In the genomic region with DNA sequence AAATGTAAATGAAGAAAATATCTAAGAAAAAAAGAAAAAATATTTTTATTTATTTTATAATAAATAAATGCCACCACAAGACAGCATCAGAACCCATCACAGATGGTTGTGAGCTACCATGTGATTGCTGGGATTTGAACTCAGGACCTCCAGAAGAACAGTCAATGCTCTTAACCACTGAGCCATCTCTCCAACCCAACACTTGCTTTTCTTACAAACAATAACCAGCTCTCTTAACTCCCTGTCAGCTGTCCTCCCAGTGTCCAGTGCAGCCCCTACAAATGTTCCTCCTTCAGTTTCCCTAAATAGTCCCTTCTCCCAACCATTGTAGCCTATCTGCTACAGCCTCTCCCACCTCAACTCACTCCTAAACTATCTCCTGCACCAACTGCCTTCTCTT, we compare ENCODE assay signal across 31 mouse cellular contexts. TPM values are rescaled to one million over a fixed set of nuclear protein-coding genes. Genes with fewer than 3 reads are reported as not detected.
"Had no signal": no experiment of that assay in that cellular context is flagged by ENCODE, and none has a peak within 500 bp of the region (broad histone marks: within the 10 kb centered on the region; RNA-seq: fewer than 3 reads in every experiment).

No protein-coding gene starts in this region.

- H3K4me3 ChIP-seq: heart, adult 2 months; heart, embryonic 13.5 days; heart, embryonic 15.5 days; hindbrain, embryonic 13.5 days; hindbrain, embryonic 15.5 days; kidney, embryonic 15.5 days; layer of hippocampus, adult 2 months; left cerebral cortex, adult 2 months; limb, embryonic 10.5 days; limb, embryonic 12.5 days; liver, embryonic 13.5 days had no signal

- H3K36me3 ChIP-seq: heart, embryonic 13.5 days; heart, embryonic 15.5 days; hindbrain, embryonic 13.5 days; hindbrain, embryonic 15.5 days; kidney, embryonic 15.5 days; limb, embryonic 10.5 days; limb, embryonic 12.5 days; liver, embryonic 13.5 days had no signal

- H3K4me1 ChIP-seq: heart, embryonic 13.5 days; heart, embryonic 15.5 days; hindbrain, embryonic 13.5 days; hindbrain, embryonic 15.5 days; kidney, embryonic 15.5 days; limb, embryonic 12.5 days had no signal

- H3K9me3 ChIP-seq: heart, embryonic 13.5 days; heart, embryonic 15.5 days; hindbrain, embryonic 13.5 days; hindbrain, embryonic 15.5 days; kidney, embryonic 15.5 days; limb, embryonic 10.5 days; limb, embryonic 12.5 days; liver, embryonic 13.5 days had no signal

- ATAC-seq: hindbrain, postnatal 0 days; intestine, embryonic 16.5 days had no signal

- H3K27me3 ChIP-seq: hindbrain, embryonic 13.5 days; hindbrain, embryonic 15.5 days; limb, embryonic 12.5 days; liver, embryonic 13.5 days had no signal

- H3K4me2 ChIP-seq: heart, embryonic 11.5 days; heart, embryonic 13.5 days; heart, embryonic 15.5 days; hindbrain, embryonic 13.5 days; hindbrain, embryonic 15.5 days; kidney, embryonic 15.5 days; limb, embryonic 12.5 days; liver, embryonic 11.5 days; liver, embryonic 13.5 days had no signal

- H3K9ac ChIP-seq: heart, embryonic 13.5 days; heart, embryonic 15.5 days; hindbrain, embryonic 13.5 days; hindbrain, embryonic 15.5 days; kidney, embryonic 15.5 days; limb, embryonic 12.5 days; liver, embryonic 13.5 days had no signal

- DNase-seq: gastrocnemius, postnatal 14 days; gastrocnemius, postnatal 36 days; heart, adult 2 months; heart, postnatal 14 days; heart, postnatal 36 days; kidney, adult 11 months; kidney, adult 2 months; kidney, adult 9 months; kidney, postnatal 14 days; kidney, postnatal 36 days; liver; liver, embryonic 13.5 days had no signal

- H3K27ac ChIP-seq: heart, adult 2 months; heart, embryonic 13.5 days; heart, embryonic 15.5 days; hindbrain, embryonic 13.5 days; hindbrain, embryonic 15.5 days; hindbrain, postnatal 0 days; kidney, embryonic 15.5 days; kidney, postnatal 0 days; layer of hippocampus, adult 2 months; left cerebral cortex, adult 2 months; limb, embryonic 10.5 days; limb, embryonic 12.5 days; liver, embryonic 13.5 days had no signal

RNA-seq across cellular contexts. Expression of a gene that starts 18.9 kb away (rescaled TPM):
- total RNA-seq: gastrocnemius, adult 18-20 months; gastrocnemius, adult 8-10 months; gastrocnemius, postnatal 14 days; gastrocnemius, postnatal 36 days; hindbrain, postnatal 0 days; layer of hippocampus, adult 2 months; layer of hippocampus, postnatal 10 days; left cerebral cortex, postnatal 14 days; left cerebral cortex, postnatal 36 days had no signal
- polyA plus RNA-seq: heart, embryonic 11.5 days; limb, embryonic 10.5 days had no signal
